Mouse (Mus musculus) myocyte (in vitro differentiated cells): ENCODE measurements around the gene Nmrk1. TPM values are rescaled to one million over a fixed set of nuclear protein-coding genes. Genes with fewer than 3 reads are reported as not detected.

Experiments
- H3K27me3 ChIP-seq: one replicate; pipeline ENCODE4 v1.6.1; 2011; ENCODE audit not compliant: control insufficient read depth, insufficient read depth, insufficient read length
- H3K36me3 ChIP-seq: one replicate; pipeline ENCODE4 v1.6.1; 2011; ENCODE audit not compliant: control insufficient read depth, insufficient read depth
- H3K4me2 ChIP-seq: one replicate; pipeline ENCODE4 v1.6.1; 2011; ENCODE audit warnings: low read depth, control low read depth
- H3K4me3 ChIP-seq: one replicate; pipeline ENCODE4 v1.5.1; 2011; ENCODE audit warnings: mild to moderate bottlenecking, control low read depth, moderate library complexity
- H3K79me2 ChIP-seq: one replicate; pipeline ENCODE4 v1.6.1; 2011; ENCODE audit not compliant: control insufficient read depth, insufficient read depth
- H3ac ChIP-seq: one replicate; pipeline ENCODE4 v1.6.1; 2011; ENCODE audit not compliant: control insufficient read depth, insufficient read length
- CEBPB ChIP-seq: IDR thresholded peaks from 2 replicates; pipeline ENCODE4 v1.6.1; 2011; ENCODE audit warnings: mild to moderate bottlenecking, moderate library complexity; ENCODE audit not compliant: poor library complexity, insufficient read depth, severe bottlenecking
- E2F4 ChIP-seq: IDR thresholded peaks from one replicate; pipeline ENCODE4 v1.6.1; 2011; ENCODE audit warnings: mild to moderate bottlenecking, control low read depth, moderate library complexity; ENCODE audit not compliant: insufficient read depth
- MAX ChIP-seq: IDR thresholded peaks from one replicate; pipeline ENCODE4 v1.6.1; 2011; ENCODE audit warnings: low read depth, mild to moderate bottlenecking, control low read depth
- MYOD1 ChIP-seq, 3 experiments: IDR thresholded peaks; one replicate each; pipeline ENCODE4 v1.6.1; 2011; ENCODE audit warnings: control low read depth in 2 of 3, low read depth in 2 of 3, mild to moderate bottlenecking in 2 of 3, moderate library complexity in 1 of 3; ENCODE audit not compliant: insufficient read length in 2 of 3, control insufficient read depth in 1 of 3
- MYOG ChIP-seq, 3 experiments: IDR thresholded peaks; one replicate each; pipeline ENCODE4 v1.6.1; 2011; ENCODE audit warnings: control low read depth in 2 of 3, low read depth in 2 of 3, mild to moderate bottlenecking in 2 of 3; ENCODE audit not compliant: insufficient read length in 2 of 3, control insufficient read depth in 1 of 3, insufficient read depth in 1 of 3
- POLR2A ChIP-seq: IDR thresholded peaks from one replicate; pipeline ENCODE4 v1.6.1; 2011; ENCODE audit warnings: low read depth, mild to moderate bottlenecking, control low read depth, moderate library complexity; ENCODE audit not compliant: insufficient read length
- POLR2AphosphoS2 ChIP-seq: IDR thresholded peaks from one replicate; pipeline ENCODE4 v1.6.1; 2011; ENCODE audit warnings: low read depth, control low read depth; ENCODE audit not compliant: insufficient read length
- REST ChIP-seq: IDR thresholded peaks from one replicate; pipeline ENCODE4 v1.6.1; 2011; ENCODE audit warnings: mild to moderate bottlenecking, control low read depth, moderate library complexity; ENCODE audit not compliant: insufficient read depth, insufficient read length
- SRF ChIP-seq: IDR thresholded peaks from one replicate; pipeline ENCODE4 v1.6.1; 2011; ENCODE audit warnings: low read depth; ENCODE audit not compliant: control insufficient read depth, insufficient read length
- TCF12 ChIP-seq: IDR thresholded peaks from one replicate; pipeline ENCODE4 v1.6.1; 2011; ENCODE audit warnings: mild to moderate bottlenecking, control low read depth; ENCODE audit not compliant: poor library complexity, insufficient read depth, severe bottlenecking
- TCF3 ChIP-seq: IDR thresholded peaks from one replicate; pipeline ENCODE4 v1.6.1; 2011; ENCODE audit warnings: low read depth, control low read depth; ENCODE audit not compliant: insufficient read length
- USF1 ChIP-seq: IDR thresholded peaks from one replicate; pipeline ENCODE4 v1.6.1; 2011; ENCODE audit warnings: low read depth, mild to moderate bottlenecking, control low read depth, moderate library complexity
- polyA plus RNA-seq: library from polyadenylated mRNA; unstranded; fragments of >200 nt; fragmentation: generic; extraction: Trizol; gene quantifications from one replicate; pipeline ENCODE4 v1.2.1, GENCODE M21; 2012; ENCODE audit warnings: missing spikeins

The Nmrk1 gene
- polyA plus RNA-seq, 1 experiment: 2.0 TPM

DNA sequence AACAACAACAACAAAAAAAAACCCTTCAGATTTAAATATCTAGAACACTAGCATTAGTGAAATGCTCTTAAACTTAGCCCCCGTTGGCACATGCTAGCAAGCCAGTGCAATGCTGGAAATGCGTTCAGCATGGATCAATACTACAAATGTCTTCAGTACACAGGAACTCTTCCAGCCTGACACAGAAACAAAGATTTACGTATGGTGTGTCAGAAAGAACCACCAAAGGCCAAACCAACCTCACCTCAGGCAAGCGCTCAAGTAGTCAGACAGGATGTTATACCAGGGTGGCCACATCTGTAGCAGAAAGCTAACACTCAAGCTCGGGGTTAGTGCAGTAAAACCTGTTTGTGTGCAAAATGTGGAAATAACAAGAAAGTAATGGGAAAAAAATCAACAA lies 12.7 kb upstream of the Nmrk1 start:
- H3K36me3 ChIP-seq: no peaks in the 10 kb centered on the region

DNA sequence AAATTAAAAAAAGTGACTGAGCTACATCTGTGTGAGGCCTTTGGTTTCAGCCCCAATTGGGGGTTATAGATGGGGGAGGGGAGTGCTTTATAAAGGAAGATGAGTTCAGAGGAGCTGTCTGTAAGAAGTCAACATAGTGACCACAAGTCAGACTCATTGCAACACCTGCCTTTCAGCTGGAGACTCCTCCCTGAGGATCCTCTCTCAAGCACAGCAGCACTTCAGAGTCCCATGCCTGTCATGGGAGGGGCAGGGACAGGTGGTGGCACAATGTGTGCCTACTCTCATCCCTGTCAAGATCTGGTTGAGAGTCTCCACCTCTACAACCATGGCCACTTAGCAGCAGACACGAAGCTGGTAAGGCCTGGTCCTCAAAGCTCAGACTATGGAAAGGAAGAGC lies 12.1 kb upstream of the Nmrk1 start:
- H3K4me2 ChIP-seq: no peak overlapping the region
- TF ChIP-seq MAX (no peak), E2F4 (no peak), MYOD1 (IDR thresholded peaks at IDR 0.05; ENCODE audit: control insufficient read depth in 1 of 3, insufficient read length in 2 of 3, low read depth in 2 of 3) (no peak), POLR2A (no peak), USF1 (no peak), SRF (no peak), CEBPB (no peak), TCF3 (no peak), POLR2AphosphoS2 (no peak), MYOG (IDR thresholded peaks at IDR 0.05; ENCODE audit: control insufficient read depth in 1 of 3, insufficient read depth in 1 of 3, insufficient read length in 2 of 3, low read depth in 2 of 3) (no peak), TCF12 (no peak), REST (no peak)
- no peaks in the 10 kb centered on the region for H3K36me3 ChIP-seq
- no peak overlapping the region for H3K4me3 ChIP-seq
- peaks cover 76% of the 10 kb centered on the region for H3K79me2 ChIP-seq
- H3ac ChIP-seq: no peak overlapping the region
- H3K27me3 ChIP-seq: no peaks in the 10 kb centered on the region

More for the DNA sequence above, 12.7 kb upstream of the Nmrk1 start:
- no peak for TF ChIP-seq SRF
- no peak for TF ChIP-seq REST
- TF ChIP-seq TCF12: no peak
- no peak for TF ChIP-seq USF1
- TF ChIP-seq MYOG (IDR thresholded peaks at IDR 0.05; ENCODE audit: control insufficient read depth in 1 of 3, insufficient read depth in 1 of 3, insufficient read length in 2 of 3, low read depth in 2 of 3): no peak
- TF ChIP-seq E2F4: no peak
- no peak for TF ChIP-seq CEBPB
- TF ChIP-seq POLR2A: no peak
- no peak for TF ChIP-seq POLR2AphosphoS2
- no peak for TF ChIP-seq MYOD1 (IDR thresholded peaks at IDR 0.05; ENCODE audit: control insufficient read depth in 1 of 3, insufficient read length in 2 of 3, low read depth in 2 of 3)
- TF ChIP-seq TCF3: no peak
- TF ChIP-seq MAX: no peak
- Histone ChIP-seq H3K79me2 (peaks cover 76% of the 10 kb centered on the region), H3K4me2 (no peak overlapping the region), H3K27me3 (no peaks in the 10 kb centered on the region), H3K4me3 (no peak overlapping the region), H3ac (no peak overlapping the region)

DNA sequence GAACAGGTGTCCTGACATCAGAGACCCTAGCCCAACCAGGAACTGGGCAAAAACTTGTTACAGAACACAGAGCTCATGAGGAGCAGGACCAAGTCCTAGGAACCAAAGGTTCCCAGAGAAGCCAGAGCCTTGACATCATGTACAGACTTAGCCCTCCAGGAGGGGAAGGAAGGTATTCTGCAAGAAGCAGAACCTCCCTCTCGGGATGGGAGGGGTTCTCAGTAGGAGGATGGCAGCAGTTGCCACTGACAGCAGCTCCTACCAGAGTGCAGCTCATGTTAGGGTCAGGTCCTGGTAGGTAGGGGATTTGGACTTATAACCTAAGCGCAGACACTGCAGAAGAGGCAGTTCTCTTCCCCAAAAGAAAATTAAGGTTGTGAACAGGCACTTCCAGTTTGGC lies 7.9 kb upstream of the Nmrk1 start:
- H3K79me2 ChIP-seq: peaks cover 77% of the 10 kb centered on the region
- H3K36me3 ChIP-seq: no peaks in the 10 kb centered on the region
- H3ac ChIP-seq: no peak overlapping the region
- no peak overlapping the region for H3K4me2 ChIP-seq
- TF ChIP-seq POLR2AphosphoS2: no peak
- no peak for TF ChIP-seq TCF12
- no peak for TF ChIP-seq REST
- TF ChIP-seq POLR2A: no peak
- TF ChIP-seq SRF: no peak
- no peak for TF ChIP-seq MYOG (IDR thresholded peaks at IDR 0.05; ENCODE audit: control insufficient read depth in 1 of 3, insufficient read depth in 1 of 3, insufficient read length in 2 of 3, low read depth in 2 of 3)
- no peak for TF ChIP-seq CEBPB
- TF ChIP-seq MAX: no peak
- no peak for TF ChIP-seq USF1
- no peak for TF ChIP-seq E2F4
- TF ChIP-seq TCF3: no peak
- no peak for TF ChIP-seq MYOD1 (IDR thresholded peaks at IDR 0.05; ENCODE audit: control insufficient read depth in 1 of 3, insufficient read length in 2 of 3, low read depth in 2 of 3)
- H3K27me3 ChIP-seq: no peaks in the 10 kb centered on the region
- H3K4me3 ChIP-seq: no peak overlapping the region

DNA sequence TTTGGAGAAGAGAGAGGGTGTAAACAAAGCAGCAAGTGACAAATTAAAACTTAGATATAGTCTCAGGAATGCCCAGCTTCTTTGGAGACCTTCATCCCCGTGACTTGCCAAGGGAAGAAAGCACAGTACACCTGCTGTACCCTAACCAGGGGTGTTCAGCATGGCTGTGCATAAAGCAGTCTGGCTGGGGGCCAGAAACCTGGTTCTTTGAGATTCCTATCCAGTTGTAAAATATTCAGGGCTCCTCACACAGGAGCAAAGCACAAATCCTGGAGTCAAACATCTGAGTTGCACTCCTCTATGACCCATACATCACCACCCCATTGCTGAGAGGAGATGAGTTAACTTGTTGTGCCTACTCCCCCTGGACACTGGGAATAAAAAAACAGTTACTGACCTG lies 2.2 kb upstream of the Nmrk1 start:
- Histone ChIP-seq H3K4me2 (peak overlapping the region; percentile 64), H3K79me2 (peaks cover 61% of the 10 kb centered on the region), H3K4me3 (peak overlapping the region; percentile 79), H3K36me3 (no peaks in the 10 kb centered on the region), H3K27me3 (no peaks in the 10 kb centered on the region), H3ac (no peak overlapping the region)
- no peak for TF ChIP-seq MYOD1 (IDR thresholded peaks at IDR 0.05; ENCODE audit: control insufficient read depth in 1 of 3, insufficient read length in 2 of 3, low read depth in 2 of 3)
- TF ChIP-seq SRF: no peak
- TF ChIP-seq POLR2AphosphoS2: no peak
- TF ChIP-seq CEBPB: no peak
- no peak for TF ChIP-seq TCF3
- no peak for TF ChIP-seq E2F4
- no peak for TF ChIP-seq TCF12
- TF ChIP-seq MYOG (IDR thresholded peaks at IDR 0.05; ENCODE audit: control insufficient read depth in 1 of 3, insufficient read depth in 1 of 3, insufficient read length in 2 of 3, low read depth in 2 of 3): no peak
- TF ChIP-seq USF1: no peak
- no peak for TF ChIP-seq MAX
- TF ChIP-seq POLR2A: no peak
